Mouse (Mus musculus): Measurements from ENCODE around the gene Gngt1. TPM values are rescaled to one million over a fixed set of nuclear protein-coding genes. Genes with fewer than 3 reads are reported as not detected.

Gngt1 gene
- polyA plus RNA-seq (2017; shearing (Covaris generic)): 0.50 TPM

GRCm38 (mm10) chr6:3993492-3993891 is at the start of gene Gngt1:
Gene Gngt1 (plus strand): TSS chr6:3993792.

GRCm38 (mm10) chr6:3988750-3989149 is 4.8 kb upstream of the Gngt1 start, which contains the start of gene Tfpi2:
Gene Tfpi2 (minus strand): TSS chr6:3988919.

GRCm38 (mm10) chr6:4003890-4004306 is 10.3 kb downstream of the Gngt1 start, which contains the start of gene Gng11:
Gene Gng11 (plus strand): TSS chr6:4003904.

Other genes starting within 250 kb of the Gngt1 start
- gene Calcr, start 229.1 kb upstream of the Gngt1 start, polyA plus RNA-seq (2017; shearing (Covaris generic)): not detected
- 0.59 TPM for gene Tfpi2, start 4.9 kb upstream of the Gngt1 start, polyA plus RNA-seq (2017; shearing (Covaris generic))
- not detected for gene Gng11, start 10.1 kb downstream of the Gngt1 start, polyA plus RNA-seq (2017; shearing (Covaris generic))
- gene Bet1, start 93.2 kb downstream of the Gngt1 start, polyA plus RNA-seq (2017; shearing (Covaris generic)): 17.9 TPM